Mouse (Mus musculus) regulatory T cell (primary cell): ENCODE results near the gene Ap2s1.
"Not testable (repeated sequence)": the region's sequence is repeated elsewhere in the genome, so short reads cannot be mapped to it uniquely, and the experiment has no call there.

Experiments
- in situ Hi-C: fragments of 300-600 bp; cut with MboI, MseI; formaldehyde crosslinking; loops from one replicate; pipeline ENCODE4 v1.15.1; 2025; ENCODE audit warnings: high pct_unique_total_duplicates

Ap2s1 gene

DNA sequence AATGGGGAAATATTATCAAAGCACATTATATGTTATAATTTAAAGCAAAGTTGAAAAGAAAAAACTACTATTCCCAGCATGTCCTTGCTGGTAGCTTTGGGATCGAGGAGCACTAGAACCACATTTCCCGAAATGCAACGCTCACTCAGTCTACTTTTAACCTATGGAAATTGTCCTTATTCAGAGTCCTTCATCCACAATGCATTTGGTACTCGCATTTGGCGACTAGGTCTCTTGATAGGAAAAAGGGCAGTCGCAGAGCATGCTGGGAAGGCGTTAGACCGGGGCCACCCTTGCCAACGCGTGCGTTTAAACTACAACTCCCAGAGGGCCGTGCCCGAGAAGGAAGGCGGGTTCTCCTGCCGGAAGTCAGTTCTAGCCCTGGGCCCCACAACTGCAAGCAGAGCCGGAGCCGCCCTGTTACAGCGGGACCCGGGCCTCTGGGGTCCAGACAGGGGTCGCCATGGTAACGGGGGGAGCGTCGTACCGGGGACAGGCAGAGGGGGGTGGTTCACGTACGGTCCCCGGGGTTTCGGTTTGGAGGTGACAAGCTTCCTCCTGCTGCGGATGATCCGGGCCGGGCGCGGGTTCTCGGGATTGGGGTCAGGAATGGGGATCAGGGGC is at the start of gene Ap2s1:
Gene Ap2s1, plus strand, starts transcription at position 338 of the 624 bp plus-strand sequence.
- in situ Hi-C loops = no loop called here

DNA sequence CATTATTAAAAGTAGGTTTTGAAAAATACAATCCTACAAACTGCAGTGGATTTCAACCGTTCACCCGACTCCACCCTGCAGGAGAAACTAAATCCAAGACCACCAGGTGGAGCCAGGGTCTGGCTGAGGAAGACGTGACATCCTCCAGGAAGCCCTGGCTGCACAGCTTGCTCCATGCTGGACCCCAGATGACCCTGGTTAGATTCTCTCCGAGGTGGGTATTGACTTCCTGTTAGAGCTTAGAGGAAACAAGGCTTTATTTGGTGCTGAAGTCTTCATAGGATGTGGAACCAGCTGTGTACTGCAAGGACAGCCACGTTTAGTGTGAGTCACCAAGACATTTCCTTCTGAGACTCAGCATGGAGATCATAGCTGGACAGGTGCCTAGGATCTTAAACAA is 49.0 kb upstream of the Ap2s1 start:
- in situ Hi-C loops = no loop called here

DNA sequence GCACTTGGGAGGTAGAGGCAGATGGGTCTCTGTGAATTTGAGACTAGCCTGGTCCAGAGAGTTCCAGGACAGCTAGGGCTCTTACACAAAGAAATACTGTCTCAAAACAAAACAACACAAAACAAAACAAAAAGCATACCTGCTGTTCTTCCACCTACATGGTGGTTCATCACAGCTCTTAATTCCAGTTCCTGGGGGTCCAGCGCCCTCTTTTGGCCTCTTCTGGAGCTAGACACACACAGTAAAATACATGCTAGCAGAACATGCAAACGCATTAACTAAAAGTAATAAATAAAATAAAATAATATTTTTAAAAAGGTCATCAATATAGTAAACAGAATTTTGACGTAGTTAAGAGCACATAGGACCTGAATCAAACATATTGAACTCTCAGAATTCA is 43.2 kb upstream of the Ap2s1 start:
- in situ Hi-C loops = no loop called here

DNA sequence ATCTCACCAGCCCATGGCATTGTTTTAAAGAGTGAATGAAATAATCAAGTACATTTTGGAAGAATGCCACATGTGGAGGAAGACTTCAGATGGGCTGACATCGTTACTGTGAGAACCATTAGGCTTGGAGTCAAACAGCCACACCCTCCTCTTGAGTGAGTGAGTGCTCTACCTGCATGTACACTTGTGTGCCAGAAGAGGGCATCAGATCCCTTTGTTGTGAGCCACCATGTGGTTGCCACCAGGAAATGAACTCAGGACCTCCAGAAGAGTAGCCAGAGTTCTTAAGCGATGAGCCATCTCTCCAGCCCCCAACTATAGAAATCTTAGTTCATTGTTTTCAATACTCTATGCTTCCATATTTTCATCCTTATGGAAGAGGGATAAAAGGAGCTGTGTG is 39.2 kb upstream of the Ap2s1 start:
- in situ Hi-C loops = no loop called here

DNA sequence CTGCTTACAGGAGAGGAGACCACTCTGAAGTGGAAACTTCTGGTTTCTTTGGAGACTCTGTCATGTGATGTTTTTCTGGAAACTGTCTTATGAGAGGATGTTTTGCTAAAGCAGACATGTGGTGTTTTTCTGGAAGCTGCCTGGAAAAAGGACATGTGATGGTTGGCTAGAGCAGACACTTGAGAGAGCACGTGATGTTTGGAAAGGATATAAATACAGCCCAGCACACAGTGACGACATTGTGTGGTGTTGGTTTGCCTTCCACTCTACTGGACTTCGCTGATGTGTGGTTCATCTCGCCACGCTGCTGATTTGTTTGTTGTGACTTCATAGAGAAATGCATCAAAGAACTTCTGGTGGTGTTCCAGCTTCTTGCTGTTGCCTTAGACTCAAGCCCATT is 37.6 kb upstream of the Ap2s1 start:
- in situ Hi-C loops = no loop called here

DNA sequence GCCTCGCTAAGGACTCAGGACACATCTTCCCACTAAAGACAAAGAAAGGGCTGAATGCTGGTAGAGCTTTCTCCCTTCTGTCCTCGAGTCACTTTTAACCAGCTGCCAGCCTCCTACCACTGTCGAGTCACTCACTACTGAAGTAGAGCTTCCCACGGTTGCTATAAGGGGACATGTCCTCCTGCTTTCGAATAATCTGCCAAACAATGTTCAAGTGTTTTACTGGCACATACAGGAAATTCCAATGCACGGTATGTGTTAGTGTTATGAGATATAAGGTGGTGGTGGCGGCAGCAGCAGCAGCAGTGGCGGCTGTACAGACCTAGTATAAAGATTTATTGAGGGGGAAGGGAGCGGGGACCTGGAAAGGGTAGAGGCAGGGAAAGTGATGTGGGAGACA is 31.8 kb upstream of the Ap2s1 start:
- in situ Hi-C loops = no loop called here

DNA sequence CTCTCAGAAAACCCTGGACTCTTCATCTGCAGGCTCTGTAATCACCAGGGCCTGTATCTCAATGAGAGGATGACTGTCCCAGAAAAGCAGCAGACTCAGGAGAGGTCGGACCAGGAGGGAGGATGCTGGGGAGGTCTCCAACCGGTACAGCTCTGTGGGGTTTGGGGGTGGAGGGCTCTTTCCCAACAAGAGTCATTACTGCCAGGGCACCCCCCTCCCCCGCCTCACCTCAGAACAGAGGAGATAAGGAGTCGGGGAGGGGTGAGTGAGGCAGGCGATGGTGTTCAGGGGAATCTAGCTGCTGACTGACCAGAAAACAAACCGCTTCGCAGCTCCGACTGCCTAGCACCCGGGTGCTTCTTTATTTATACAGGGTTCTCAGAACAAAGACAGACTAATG is 30.0 kb upstream of the Ap2s1 start:
- in situ Hi-C loops = no loop called here

DNA sequence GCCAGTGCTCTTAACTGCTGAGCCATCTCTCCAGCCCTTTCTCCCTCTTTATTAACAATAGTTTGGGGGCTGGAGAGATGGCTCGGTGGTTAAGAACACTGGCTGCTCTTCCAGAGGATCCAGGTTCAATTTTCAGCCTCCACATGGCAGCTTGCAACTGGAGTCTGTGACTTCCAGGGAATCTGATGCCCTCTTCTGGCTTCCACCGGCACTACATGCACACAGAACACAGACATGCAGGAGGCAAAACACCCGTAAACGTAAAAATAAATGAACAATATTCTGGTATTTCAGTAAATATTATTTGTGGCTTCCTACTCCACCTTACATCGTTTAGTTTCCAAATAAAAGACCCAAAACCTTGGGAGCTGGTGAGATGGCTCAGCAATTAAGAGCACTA is 27.6 kb upstream of the Ap2s1 start:
- in situ Hi-C loops = no loop called here

DNA sequence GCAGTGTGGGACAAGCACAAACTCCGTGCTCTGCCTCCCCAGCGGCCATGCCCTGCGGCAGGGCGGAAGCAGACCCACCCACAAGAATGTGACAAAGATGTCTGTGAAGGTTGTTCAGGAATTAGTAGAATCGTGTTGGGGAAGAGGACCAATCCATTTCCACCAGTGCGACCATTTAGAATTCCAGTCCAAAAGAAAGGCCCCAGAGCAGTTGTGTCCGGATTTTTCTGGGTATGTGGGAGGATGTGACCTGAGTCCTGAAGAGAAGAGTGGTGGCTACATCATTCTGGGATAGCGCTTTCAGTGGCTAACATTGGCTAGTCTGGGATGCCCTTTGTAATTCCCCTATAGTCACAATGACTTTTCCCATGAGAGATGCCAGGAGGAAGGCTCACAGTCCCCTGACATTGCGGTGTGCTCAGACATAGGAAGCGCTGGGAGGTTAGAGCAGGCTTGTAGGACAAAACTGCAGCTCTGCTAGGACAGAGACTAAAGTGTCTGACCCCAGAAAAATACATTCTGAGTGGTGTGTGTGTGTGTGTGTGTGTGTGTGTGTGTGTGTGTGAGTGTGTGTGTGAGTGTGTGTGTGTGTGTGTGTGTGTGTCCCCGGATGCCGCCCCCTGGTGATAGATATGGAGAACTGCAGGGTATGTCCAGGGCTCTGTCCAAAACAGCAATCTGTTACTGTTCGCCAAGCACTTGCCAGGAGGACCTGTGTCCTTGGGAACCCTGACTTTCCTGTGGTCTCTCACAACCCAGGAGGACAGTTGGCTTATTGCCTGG is 25.4 kb upstream of the Ap2s1 start:
- in situ Hi-C loops = no loop called here

DNA sequence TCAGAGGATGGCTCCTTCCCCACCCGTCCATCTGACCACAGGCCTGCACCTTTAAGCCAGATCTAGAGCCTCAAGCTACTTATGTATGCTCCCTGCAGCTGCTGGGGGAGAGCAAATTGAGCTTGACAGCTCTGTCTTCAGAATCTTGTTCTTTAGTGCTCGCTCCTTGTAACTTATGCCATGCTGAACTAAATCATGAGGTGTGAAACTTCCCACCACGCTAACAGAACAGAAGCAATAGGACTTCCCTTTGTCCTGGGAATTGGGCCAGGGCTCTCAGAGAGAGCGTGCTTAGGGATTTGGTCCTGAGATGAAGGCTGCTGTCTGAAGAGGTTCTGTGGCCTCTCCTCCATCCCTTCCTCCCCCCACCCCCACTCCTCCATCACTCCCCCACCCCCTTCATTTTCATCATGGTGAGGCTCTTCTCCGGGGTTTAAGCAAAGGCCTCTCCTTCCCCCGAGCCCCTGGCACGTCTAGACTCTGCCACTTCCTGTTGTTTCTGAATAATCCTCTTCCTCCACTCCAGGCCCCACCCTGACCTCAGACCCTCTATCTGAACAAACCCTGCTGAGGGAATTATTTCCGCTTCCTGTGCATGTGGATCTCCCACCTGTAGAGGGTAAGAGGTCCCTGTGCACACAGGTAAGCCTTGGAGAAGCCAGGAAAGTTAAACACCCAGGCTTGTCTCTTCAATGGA is 21.6 kb upstream of the Ap2s1 start:
- in situ Hi-C loops = loop anchor here (5.0 kb wide), 1 partner anchor 89 kb away; no protein-coding TSS in a partner anchor

DNA sequence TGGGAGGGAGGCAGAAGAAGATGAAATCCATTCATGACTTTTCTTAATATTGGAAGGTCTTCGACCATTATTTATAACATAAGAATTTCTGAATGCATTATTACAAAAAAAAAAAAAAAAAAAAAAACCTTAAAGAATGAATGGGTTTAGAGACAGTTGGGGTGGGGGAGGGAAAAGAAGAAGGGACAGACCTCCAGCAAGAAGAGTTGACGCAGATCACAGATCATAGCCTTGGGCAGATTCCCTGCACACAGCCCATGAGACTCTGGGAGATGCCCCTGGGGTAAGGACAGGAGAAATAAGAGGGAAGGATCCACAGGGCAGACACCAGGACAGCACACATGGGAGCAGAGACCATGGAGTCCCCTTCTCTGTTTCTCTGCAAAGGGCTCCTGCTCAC is 16.6 kb upstream of the Ap2s1 start, which contains the start of gene Ceacam9:
Gene Ceacam9, plus strand, starts transcription at position 301 of the 400 bp plus-strand sequence.
- in situ Hi-C loops = no loop called here

DNA sequence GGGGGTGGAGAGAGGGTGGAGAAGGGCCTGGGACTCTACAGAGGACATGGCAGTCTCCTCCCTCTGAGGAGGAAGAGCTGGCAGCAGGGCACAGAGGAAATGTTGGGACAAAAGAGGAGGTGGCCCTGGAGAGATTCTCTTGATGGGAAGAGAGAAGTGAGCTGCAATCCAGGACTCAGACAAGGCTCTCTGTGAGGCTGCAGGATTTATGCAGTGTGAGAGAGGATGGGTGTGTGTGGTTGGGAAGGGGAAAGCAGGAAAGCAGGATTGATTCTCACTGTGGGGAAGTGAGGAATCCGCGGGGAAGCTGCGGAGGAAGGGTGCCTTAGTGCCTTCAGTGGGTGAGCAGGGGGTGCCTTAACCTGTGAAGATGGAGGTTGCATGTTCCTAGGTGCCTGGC is 15.7 kb upstream of the Ap2s1 start:
- in situ Hi-C loops = not testable (repeated sequence)

DNA sequence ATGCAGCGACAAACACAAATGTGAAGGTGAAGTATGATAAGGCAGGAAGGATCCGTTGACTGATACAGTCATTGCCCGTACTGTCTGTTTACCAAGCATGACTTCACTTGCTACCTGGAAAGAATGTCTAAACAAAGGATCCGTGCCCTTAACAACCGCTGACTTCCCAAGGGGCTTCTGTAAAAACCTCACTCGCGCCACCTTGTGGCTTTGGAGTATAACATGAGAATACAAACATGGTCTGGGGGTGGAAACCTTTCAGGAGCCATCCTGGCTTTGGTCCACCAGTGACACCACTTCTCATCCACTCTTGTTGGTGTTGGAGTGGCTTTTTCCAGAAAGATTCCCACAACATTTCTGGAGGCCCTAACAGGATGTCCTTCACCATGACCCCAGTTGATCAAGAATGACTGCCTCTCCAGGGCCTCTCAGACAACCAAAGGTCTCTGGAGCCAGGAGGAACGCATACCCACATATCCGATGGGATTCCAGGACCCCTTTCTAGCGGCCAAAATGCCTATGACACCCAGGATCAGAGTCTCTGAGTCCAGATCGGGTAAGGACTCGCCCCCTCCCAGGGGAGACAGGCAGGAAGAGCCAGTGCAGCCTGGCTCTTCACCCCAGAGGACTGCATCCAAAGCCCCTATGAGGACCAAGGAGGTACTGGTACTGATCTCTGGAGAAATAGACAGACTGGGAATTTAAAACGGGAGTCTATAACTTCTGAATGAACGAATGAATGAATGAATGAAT is 9.4 kb upstream of the Ap2s1 start:
- in situ Hi-C loops = no loop called here

DNA sequence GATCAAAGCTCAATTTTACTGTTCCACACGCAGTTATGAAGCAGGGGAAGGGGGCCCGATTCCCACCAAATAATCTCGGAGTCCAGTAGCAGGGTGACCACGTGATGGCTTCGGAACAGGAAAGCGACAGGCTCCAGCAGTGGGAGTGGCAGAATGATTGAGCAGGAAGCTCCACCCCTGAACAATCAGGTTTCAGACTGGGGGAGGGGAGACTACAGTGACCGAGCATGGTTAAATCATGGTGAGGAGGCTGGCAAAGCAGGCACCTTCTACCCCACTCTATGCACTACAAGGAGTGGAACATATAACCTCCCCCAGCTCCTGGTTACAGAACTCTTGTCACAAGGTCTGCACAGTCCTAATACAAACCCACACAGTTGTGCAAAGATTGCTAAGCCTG is 8.6 kb upstream of the Ap2s1 start:
- in situ Hi-C loops = not testable (repeated sequence)

DNA sequence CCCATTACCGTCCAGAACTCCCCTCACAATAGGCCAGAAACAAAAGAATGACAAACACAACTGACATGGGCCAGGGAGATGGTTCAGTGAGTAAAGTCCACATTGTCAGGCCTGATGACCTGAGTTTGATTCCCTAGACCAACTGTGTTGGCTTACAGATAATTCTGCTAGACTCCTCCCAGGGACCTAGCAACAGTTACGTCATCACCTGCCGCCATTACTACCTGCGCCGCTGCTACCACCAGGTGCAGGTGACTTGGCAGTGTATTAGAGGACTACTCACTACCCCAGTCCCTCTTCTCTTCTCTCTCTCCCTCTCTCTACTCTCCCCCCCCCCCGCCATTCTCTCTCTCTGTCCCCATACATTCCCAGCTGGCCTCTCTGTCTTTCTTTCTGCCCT is 7.4 kb upstream of the Ap2s1 start:
- in situ Hi-C loops = no loop called here

DNA sequence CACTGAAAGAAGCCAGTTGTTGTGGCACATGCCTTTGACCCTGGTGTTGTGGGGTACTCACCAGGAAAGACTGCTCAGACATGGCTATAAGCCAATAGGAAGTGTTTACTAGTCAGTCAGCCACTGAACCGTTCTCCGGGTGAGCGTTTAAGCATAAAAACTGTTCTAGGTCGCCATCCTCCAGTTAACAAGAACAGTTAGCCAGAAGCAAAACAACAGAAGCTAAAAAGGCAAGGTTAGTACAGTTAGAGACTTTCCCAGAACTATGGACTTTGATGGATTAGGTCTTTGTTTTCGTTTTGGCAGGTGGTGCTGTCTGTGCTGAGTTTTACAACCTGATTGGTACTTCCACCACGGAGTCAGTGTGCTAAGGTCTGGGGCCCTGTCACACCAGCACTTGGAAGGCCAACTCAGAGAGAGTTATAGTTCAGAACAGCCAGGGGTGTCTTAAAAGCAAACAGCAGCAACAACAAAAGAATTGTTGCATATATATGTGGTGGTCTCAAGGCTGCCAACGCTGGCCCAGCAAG is 6.3 kb upstream of the Ap2s1 start:
- in situ Hi-C loops = no loop called here

DNA sequence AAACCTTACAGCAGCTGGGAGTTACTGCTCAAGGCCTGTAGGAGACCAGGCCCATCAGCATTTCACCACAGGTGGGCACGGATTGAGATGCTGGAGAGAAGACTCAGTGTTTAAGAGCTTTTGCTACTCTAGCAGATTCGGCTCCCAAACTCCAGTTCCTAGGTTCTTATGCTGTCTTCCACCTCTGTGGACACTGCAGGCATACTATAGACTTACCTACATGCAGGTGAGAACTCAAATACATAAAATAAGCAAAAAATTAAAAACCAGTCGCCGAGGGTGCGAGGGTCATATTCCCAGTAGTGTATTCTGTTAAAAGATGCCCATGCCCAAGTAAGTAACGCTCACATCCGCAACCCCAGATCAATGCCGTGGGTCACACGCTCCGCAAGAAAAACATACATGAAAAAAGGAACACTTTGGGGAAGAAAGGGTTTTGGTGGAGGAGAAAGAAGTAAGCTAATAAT is 571 bp upstream of the Ap2s1 start:
- in situ Hi-C loops = no loop called here

DNA sequence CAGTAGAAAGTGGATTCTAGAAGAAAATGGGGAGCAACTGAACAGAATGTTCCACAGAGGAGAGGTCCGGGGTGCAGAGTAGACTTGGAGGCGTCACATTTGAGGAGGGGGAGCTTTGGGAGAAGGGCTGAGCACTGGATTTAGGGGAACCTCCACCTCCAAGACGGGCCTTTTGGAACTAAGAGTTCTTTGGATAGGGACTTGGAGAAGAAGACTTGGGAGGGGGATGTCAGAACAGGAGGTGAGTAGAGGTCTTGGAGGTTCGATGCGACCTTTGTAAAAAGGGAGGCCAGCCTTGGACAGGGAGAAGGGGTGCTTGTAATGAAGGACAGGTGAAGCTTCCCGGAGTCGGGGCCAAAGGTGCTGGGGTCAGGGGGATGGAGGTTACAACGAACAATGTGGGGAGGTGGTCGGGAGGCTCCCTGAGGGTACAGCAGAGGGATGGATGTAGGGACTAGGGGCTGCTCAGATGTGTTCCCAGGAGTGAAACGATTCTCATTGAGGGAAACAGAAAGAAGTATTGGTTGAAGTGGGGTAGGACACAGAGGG is 920 bp downstream of the Ap2s1 start:
- in situ Hi-C loops = no loop called here

DNA sequence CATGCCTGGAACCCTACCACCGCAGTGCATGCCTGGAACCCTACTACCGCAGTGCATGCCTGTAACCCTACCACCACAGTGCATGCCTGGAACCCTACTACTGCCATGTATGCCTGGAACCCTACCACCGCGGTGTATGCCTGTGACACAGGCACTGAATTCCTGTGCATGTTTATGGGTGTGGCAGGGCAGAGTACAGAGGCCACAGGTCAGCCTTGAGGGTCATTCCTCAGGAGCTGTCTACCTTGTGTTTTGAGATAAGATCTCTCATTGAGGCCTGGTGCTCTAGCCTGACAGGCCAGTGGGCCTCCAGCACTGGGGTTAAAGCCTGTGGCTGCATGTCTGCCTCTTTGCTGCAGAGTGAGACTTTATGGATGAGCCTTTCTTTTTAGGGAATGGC is 7.2 kb downstream of the Ap2s1 start:
- in situ Hi-C loops = loop anchor here (5.0 kb wide), 1 partner anchor 62 kb away; no protein-coding TSS in a partner anchor

DNA sequence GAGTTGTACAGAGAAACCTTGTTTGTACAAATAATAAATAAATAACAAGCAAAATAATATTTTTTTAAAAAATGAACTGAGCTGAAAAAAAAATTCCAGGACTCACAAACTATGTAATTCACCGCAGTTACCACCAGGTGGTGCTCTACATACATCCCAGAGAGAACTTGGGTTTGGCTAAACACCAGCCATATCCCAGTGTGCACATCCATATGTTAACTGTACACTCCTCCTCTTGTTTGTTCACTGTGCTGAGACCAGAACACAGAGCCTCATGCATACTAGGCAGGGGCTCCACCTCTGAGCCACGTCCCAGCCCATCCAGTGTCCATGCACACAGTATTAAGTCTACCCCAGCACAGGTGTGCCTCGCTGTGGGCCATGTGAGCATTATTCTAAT is 7.9 kb downstream of the Ap2s1 start:
- in situ Hi-C loops = loop anchor here (5.0 kb wide), 1 partner anchor 61 kb away; no protein-coding TSS in a partner anchor

DNA sequence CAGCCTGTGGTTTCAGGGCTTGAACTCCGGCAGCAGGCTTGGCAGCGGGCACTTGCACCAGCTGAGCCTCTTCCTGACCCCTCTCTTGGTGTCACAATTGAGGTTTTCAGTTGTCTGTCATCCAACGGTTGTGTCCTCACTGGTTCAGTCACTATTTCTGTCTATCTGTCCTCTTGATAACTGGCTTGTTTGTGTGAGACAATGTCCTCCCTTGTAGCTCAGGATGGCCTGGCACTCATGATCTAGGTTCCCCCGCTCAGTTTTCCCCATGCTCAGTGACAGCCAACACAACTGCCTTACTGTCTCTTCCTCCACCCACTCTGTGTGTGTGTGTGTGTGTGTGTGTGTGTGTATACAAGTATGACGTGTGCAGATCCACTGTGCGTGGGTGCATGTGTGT is 9.4 kb downstream of the Ap2s1 start:
- in situ Hi-C loops = loop anchor here (5.0 kb wide), 1 partner anchor 60 kb away; no protein-coding TSS in a partner anchor
